Mouse (Mus musculus) liver, embryonic 14.5 days (tissue): Measurements from ENCODE around the gene Pde4d.

ENCODE experiments used
- CTCF ChIP-seq: IDR thresholded peaks from 2 replicates; pipeline ENCODE4 v1.5.1; 2016; ENCODE audit warnings: antibody characterized with exemption, low read depth, control low read depth
- EP300 ChIP-seq: IDR thresholded peaks from 2 replicates; pipeline ENCODE4 v1.6.1; 2016; ENCODE audit warnings: antibody characterized with exemption, low read depth

- TF ChIP-seq CTCF (peak; percentile 29; the same call in 1 of the 2 replicates), EP300 (no peak)
Measured at GRCm38 (mm10) chr13:109356252-109356651, 906.5 kb downstream of the Pde4d start.
